ENCODE assay signal across 27 mouse cellular contexts in the genomic region with DNA sequence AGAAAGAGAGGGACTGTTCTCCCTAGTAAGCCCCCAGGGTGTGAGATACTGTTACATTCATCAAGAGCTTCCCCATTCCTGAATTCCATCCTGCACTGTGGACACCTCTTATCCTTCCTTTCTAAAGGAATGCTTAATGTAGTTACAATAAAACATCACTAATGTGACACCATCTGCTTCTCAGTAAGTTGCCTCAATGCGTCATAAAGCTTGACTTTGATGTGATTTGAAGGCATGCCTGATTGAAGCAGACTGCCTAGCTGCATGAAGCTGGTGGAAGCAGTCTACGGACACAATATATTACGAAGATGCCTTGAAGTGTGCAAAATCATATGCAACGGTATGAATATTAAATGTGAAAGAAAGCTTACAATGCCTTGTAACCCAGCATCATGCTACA.
A peak's percentile ranks its signal among the peaks of the same experiment; 100 is the strongest.
DNase-seq lines count a peak whose midpoint lies in the region; ATAC-seq and TF ChIP-seq lines count a peak whose summit lies in the region.
"Had no signal": no experiment of that assay in that cellular context is flagged by ENCODE, and none has a peak within 500 bp of the region (broad histone marks: within the 10 kb centered on the region; RNA-seq: fewer than 3 reads in every experiment).

No protein-coding gene starts in this region.

- H3K9me3 ChIP-seq in hindbrain, postnatal 0 days (ENCODE audit: low read length), result no peaks in the 10 kb centered on the region
- H3K9me3 ChIP-seq in hindbrain, embryonic 14.5 days (ENCODE audit: control insufficient read depth, low read length), result no peaks in the 10 kb centered on the region
- no peaks in the 10 kb centered on the region for H3K9me3 ChIP-seq in midbrain, embryonic 16.5 days (replicated peaks; ENCODE audit: control insufficient read depth, low read length, poor library complexity, severe bottlenecking)
- no peaks in the 10 kb centered on the region for H3K9me3 ChIP-seq in midbrain, embryonic 10.5 days (replicated peaks)
- no peaks in the 10 kb centered on the region for H3K9me3 ChIP-seq in limb, embryonic 11.5 days (ENCODE audit: control insufficient read depth, low read length)
- no peaks in the 10 kb centered on the region for H3K9me3 ChIP-seq in forebrain, embryonic 12.5 days
- H3K9me3 ChIP-seq in embryonic facial prominence, embryonic 10.5 days, result no peaks in the 10 kb centered on the region
- H3K9me3 ChIP-seq: forebrain, embryonic 10.5 days; G1E; hindbrain, embryonic 12.5 days had no signal

- no peak overlapping the region for H3K4me2 ChIP-seq in hindbrain, postnatal 0 days (ENCODE audit: low read depth, low read length)
- H3K4me2 ChIP-seq in hindbrain, embryonic 14.5 days (replicated peaks), result no peak overlapping the region
- H3K4me2 ChIP-seq in midbrain, embryonic 16.5 days (ENCODE audit: low read length), result no peak overlapping the region
- H3K4me2 ChIP-seq in limb, embryonic 11.5 days (ENCODE audit: low read depth, severe bottlenecking), result no peak overlapping the region
- no peak overlapping the region for H3K4me2 ChIP-seq in forebrain, embryonic 12.5 days
- H3K4me2 ChIP-seq: heart, embryonic 11.5 days; hindbrain, embryonic 12.5 days had no signal

- H3K36me3 ChIP-seq in hindbrain, postnatal 0 days (ENCODE audit: insufficient read depth, low read length), result no peaks in the 10 kb centered on the region
- no peaks in the 10 kb centered on the region for H3K36me3 ChIP-seq in hindbrain, embryonic 14.5 days (replicated peaks; ENCODE audit: control insufficient read depth, insufficient read depth)
- no peaks in the 10 kb centered on the region for H3K36me3 ChIP-seq in midbrain, embryonic 16.5 days (ENCODE audit: control insufficient read depth, insufficient read depth, low read length)
- H3K36me3 ChIP-seq in midbrain, embryonic 10.5 days, result no peaks in the 10 kb centered on the region
- H3K36me3 ChIP-seq in limb, embryonic 11.5 days (ENCODE audit: control insufficient read depth, insufficient read depth, low read length), result no peaks in the 10 kb centered on the region
- H3K36me3 ChIP-seq in forebrain, embryonic 12.5 days (replicated peaks), result no peaks in the 10 kb centered on the region
- H3K36me3 ChIP-seq in embryonic facial prominence, embryonic 10.5 days (replicated peaks), result no peaks in the 10 kb centered on the region
- H3K36me3 ChIP-seq: forebrain, embryonic 10.5 days; G1E; hindbrain, embryonic 12.5 days had no signal

- no peaks in the 10 kb centered on the region for H3K27me3 ChIP-seq in hindbrain, postnatal 0 days (ENCODE audit: insufficient read depth, low read length)
- no peaks in the 10 kb centered on the region for H3K27me3 ChIP-seq in hindbrain, embryonic 14.5 days (ENCODE audit: control insufficient read depth, insufficient read depth, low read length)
- H3K27me3 ChIP-seq in midbrain, embryonic 16.5 days (ENCODE audit: control insufficient read depth, insufficient read depth, low read depth, low read length), result no peaks in the 10 kb centered on the region; the same call in 1 of the 2 replicates
- peaks cover 10% of the 10 kb centered on the region; the same call in 1 of the 2 replicates for H3K27me3 ChIP-seq in midbrain, embryonic 10.5 days (ENCODE audit: low read depth, poor library complexity, severe bottlenecking)
- no peaks in the 10 kb centered on the region for H3K27me3 ChIP-seq in limb, embryonic 11.5 days (ENCODE audit: control insufficient read depth, insufficient read depth, low read length)
- no peaks in the 10 kb centered on the region for H3K27me3 ChIP-seq in forebrain, embryonic 12.5 days
- H3K27me3 ChIP-seq in embryonic facial prominence, embryonic 10.5 days (replicated peaks; ENCODE audit: low read depth, poor library complexity, severe bottlenecking), result peaks cover 3% of the 10 kb centered on the region; the same call in 1 of the 2 replicates
- H3K27me3 ChIP-seq: CH12.LX; hindbrain, embryonic 12.5 days; Patski had no signal

- peak; percentile 40 for DNase-seq in hindbrain, postnatal 0 days (ENCODE audit: low spot score)
- DNase-seq in hindbrain, embryonic 14.5 days (ENCODE audit: low spot score), result no peak
- no peak for DNase-seq in midbrain, embryonic 10.5 days (ENCODE audit: low spot score)
- DNase-seq in forelimb bud, embryonic 11.5 days (ENCODE audit: low read depth, low spot score), result peak; percentile 32
- peak; percentile 36 for DNase-seq in limb, embryonic 11.5 days (ENCODE audit: low spot score)
- no peak for DNase-seq in embryonic facial prominence, embryonic 10.5 days (ENCODE audit: low spot score)
- DNase-seq: adrenal gland, postnatal 10 days; B cell, adult 2 months; cerebellum, adult 11 months; cerebellum, adult 2 months; cerebellum, adult 9-11 months; cerebellum, postnatal 25 days; embryo, embryonic 11 days; forebrain, postnatal 0 days; gastrocnemius, postnatal 25 days; heart, adult 2 months had no signal

- ATAC-seq in hindbrain, postnatal 0 days, result peak; percentile 64
- ATAC-seq in hindbrain, embryonic 14.5 days (ENCODE audit: low FRiP score), result no peak
- 0 out of 2 replicates have a peak, but pooled peaks have one; percentile 14 for ATAC-seq in midbrain, embryonic 16.5 days
- no peak for ATAC-seq in limb, embryonic 11.5 days (ENCODE audit: insufficient number of reproducible peaks, low FRiP score, low TSS enrichment, low read depth)
- ATAC-seq in forebrain, embryonic 12.5 days (ENCODE audit: low FRiP score), result no peak
- ATAC-seq: forebrain, embryonic 14.5 days; forebrain, postnatal 0 days; hindbrain, embryonic 16.5 days; inflammation-experienced regulatory T-cells, adult 6 months; Patski had no signal

- WGBS in hindbrain, postnatal 0 days, result 69% methylated on average over 4 of the region's 4 CpGs
- WGBS in hindbrain, embryonic 14.5 days, result 75% methylated on average over 4 of the region's 4 CpGs
- 69% methylated on average over 4 of the region's 4 CpGs for WGBS in midbrain, embryonic 16.5 days
- WGBS in midbrain, embryonic 10.5 days, result 97% methylated on average over 4 of the region's 4 CpGs
- WGBS in limb, embryonic 11.5 days, result 61% methylated on average over 4 of the region's 4 CpGs
- WGBS in forebrain, embryonic 12.5 days, result 90% methylated on average over 4 of the region's 4 CpGs
- WGBS in embryonic facial prominence, embryonic 10.5 days, result 87% methylated on average over 4 of the region's 4 CpGs

- H3K9ac ChIP-seq in hindbrain, postnatal 0 days (replicated peaks; ENCODE audit: low read length), result no peak overlapping the region
- no peak overlapping the region for H3K9ac ChIP-seq in hindbrain, embryonic 14.5 days
- H3K9ac ChIP-seq in midbrain, embryonic 16.5 days (ENCODE audit: low read depth, low read length), result no peak overlapping the region
- H3K9ac ChIP-seq in limb, embryonic 11.5 days (ENCODE audit: low read length), result no peak overlapping the region
- no peak overlapping the region for H3K9ac ChIP-seq in forebrain, embryonic 12.5 days
- H3K9ac ChIP-seq: forebrain, postnatal 0 days; hindbrain, embryonic 12.5 days had no signal

- H3K4me3 ChIP-seq in hindbrain, postnatal 0 days (ENCODE audit: low read length), result no peak overlapping the region
- H3K4me3 ChIP-seq in hindbrain, embryonic 14.5 days (replicated peaks; ENCODE audit: low read length), result no peak overlapping the region
- H3K4me3 ChIP-seq in midbrain, embryonic 16.5 days (ENCODE audit: low read depth, low read length), result no peak overlapping the region
- no peak overlapping the region for H3K4me3 ChIP-seq in midbrain, embryonic 10.5 days
- H3K4me3 ChIP-seq in limb, embryonic 11.5 days (ENCODE audit: low read depth, low read length), result no peak overlapping the region
- no peak overlapping the region for H3K4me3 ChIP-seq in forebrain, embryonic 12.5 days (replicated peaks)
- no peak overlapping the region for H3K4me3 ChIP-seq in embryonic facial prominence, embryonic 10.5 days
- H3K4me3 ChIP-seq: forebrain, embryonic 10.5 days; heart, adult 2 months; hindbrain, embryonic 12.5 days had no signal

- H3K4me1 ChIP-seq in hindbrain, postnatal 0 days (ENCODE audit: insufficient read depth, low read length), result no peaks in the 10 kb centered on the region
- 0 out of 2 replicates have a peak, but pooled peaks cover 4% of the 10 kb centered on the region for H3K4me1 ChIP-seq in hindbrain, embryonic 14.5 days (replicated peaks; ENCODE audit: control insufficient read depth, insufficient read depth, low read length)
- H3K4me1 ChIP-seq in midbrain, embryonic 16.5 days (ENCODE audit: control insufficient read depth, insufficient read depth, low read length), result 0 out of 2 replicates have a peak, but pooled peaks cover 5% of the 10 kb centered on the region
- peaks cover 22% of the 10 kb centered on the region for H3K4me1 ChIP-seq in midbrain, embryonic 10.5 days
- H3K4me1 ChIP-seq in limb, embryonic 11.5 days (ENCODE audit: control insufficient read depth, insufficient read depth, low read length), result peaks cover 16% of the 10 kb centered on the region
- H3K4me1 ChIP-seq in forebrain, embryonic 12.5 days, result peaks cover 12% of the 10 kb centered on the region; the same call in 1 of the 2 replicates
- peaks cover 24% of the 10 kb centered on the region for H3K4me1 ChIP-seq in embryonic facial prominence, embryonic 10.5 days

- H3K27ac ChIP-seq in hindbrain, postnatal 0 days, result no peak overlapping the region
- H3K27ac ChIP-seq in hindbrain, embryonic 14.5 days, result no peak overlapping the region
- H3K27ac ChIP-seq in midbrain, embryonic 16.5 days (ENCODE audit: low read length), result no peak overlapping the region
- H3K27ac ChIP-seq in midbrain, embryonic 10.5 days (replicated peaks), result no peak overlapping the region
- no peak overlapping the region for H3K27ac ChIP-seq in limb, embryonic 11.5 days (replicated peaks; ENCODE audit: low read depth, low read length)
- H3K27ac ChIP-seq in forebrain, embryonic 12.5 days, result no peak overlapping the region
- H3K27ac ChIP-seq in embryonic facial prominence, embryonic 10.5 days (replicated peaks), result no peak overlapping the region
- H3K27ac ChIP-seq: forebrain, embryonic 10.5 days; heart, adult 2 months; hindbrain, embryonic 12.5 days had no signal

- TF ChIP-seq CTCF in hindbrain, postnatal 0 days (IDR thresholded peaks at IDR 0.05; ENCODE audit: low read depth), result no peak

Comparison
In these comparisons a context has a peak if more than half of its experiments do, and no peak if none do; other contexts are left out.
1. ATAC-seq: peak in hindbrain, postnatal 0 days (single experiment) and midbrain, embryonic 16.5 days (single experiment); none in hindbrain, embryonic 14.5 days (single experiment), limb, embryonic 11.5 days (single experiment) and forebrain, embryonic 12.5 days (single experiment).
2. DNase-seq: peak in hindbrain, postnatal 0 days (single experiment), forelimb bud, embryonic 11.5 days (single experiment) and limb, embryonic 11.5 days (single experiment); none in hindbrain, embryonic 14.5 days (single experiment), midbrain, embryonic 10.5 days (single experiment) and embryonic facial prominence, embryonic 10.5 days (single experiment).